Mouse (Mus musculus) embryo, embryonic 10.5 days (tissue): ENCODE results near the gene Cfap300.
A peak's percentile ranks its signal among the peaks of the same experiment; 100 is the strongest.

ENCODE experiments used
- DNase-seq: peaks from one replicate; pipeline ENCODE4 v3.0.0-alpha.2; 2015; ENCODE audit warnings: low spot score

Gene Cfap300

DNA sequence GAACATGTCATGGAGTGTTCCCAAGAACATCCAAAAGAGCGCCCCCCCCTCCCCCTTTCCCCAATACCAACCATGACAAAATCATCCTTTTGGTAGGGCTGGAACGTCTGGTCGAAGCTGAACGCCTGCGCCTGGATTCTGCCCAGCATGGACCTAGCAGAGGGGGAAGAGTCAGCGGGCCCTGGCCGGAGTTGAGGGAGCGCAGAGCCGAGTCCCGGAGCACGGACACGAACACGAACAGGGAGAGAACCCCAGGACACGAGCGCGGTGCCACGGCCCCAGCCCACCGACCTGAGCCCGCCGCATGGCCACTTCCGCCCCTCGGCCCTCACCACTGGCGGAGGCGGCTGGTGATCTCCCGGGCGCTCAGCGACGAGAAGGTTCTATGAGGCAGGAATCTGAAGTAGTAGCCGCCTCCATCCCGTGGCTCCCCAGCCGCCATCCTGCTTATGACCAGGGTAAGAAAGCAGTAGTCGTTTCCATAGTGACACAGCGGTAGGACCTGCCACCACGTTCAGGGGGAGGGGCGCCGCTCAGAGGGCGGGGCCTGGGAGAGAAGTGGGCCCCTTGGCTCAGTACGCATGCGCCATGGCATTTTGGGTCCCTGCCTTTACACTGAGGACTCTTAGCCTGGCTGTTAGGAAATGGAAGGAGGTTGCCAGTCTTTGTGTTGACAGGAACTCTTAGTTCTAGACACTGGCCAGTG, at the start of gene Cfap300:
TSS of gene Cfap300 (minus strand) at position 486 of the 706 bp plus-strand sequence.
- peak; percentile 99 for DNase-seq

DNA sequence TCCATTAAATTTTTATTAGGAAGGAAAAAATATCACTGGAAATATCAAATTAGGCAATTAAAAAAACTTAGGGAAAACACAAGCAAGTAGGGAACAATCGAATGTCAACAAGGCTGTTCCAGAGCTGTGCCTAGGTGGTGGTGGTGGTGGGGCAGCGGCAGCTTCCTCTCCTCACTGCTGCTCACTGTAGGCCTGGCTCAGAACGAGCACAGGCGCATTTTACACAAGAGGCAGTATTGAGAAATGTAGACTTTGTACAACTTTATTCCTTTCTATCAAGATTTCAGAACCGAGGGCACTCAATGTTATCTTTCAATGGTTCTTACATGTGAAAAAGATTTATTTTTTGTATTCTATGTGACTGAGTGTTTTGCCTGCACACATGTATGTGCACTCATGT, 36.3 kb upstream of the Cfap300 start:
- DNase-seq: no peak

DNA sequence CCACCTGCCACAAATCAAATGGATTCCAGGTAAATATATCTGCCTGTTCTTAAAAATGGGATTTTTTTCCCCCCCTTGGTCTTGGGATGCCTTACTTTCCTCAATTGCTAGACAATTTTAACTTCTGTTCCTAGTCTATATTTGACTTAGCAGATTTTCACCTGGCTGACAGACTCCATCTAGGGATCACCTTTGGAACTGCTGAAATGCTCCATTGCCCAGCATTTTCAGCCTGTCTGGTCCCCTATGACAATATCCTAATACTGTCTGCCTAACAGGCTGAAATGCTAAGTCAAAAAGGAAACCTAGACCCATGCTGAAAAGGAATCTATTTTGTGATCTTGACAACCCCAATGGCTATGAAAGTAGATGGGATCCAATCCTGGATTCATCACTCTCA, 31.7 kb upstream of the Cfap300 start:
- peak; percentile 40 for DNase-seq

DNA sequence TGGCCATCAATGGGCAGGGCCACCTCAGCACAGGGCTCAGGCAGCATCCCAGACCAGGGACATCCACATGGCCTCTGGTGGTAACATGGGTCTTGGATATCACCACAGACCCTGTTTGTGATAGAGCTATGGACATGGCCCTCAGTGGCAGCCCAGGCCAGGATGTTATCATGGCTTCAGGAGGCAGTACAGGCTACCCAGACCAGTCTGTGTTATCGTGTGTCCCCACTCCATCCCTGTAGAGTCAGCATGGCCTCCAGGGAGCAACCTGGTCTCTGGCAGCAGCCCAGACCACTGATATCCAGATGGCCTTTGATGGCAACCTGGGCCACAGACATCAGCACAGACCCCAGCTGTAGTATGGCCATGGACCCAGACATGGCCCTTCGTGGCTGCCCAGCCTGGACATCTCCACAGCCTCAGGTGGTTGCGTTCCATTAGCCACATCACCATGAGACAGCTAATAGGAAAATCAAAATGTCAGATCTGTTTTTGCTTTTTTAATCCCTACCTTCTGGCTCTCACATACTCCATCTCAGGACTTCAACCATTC, 30.7 kb upstream of the Cfap300 start:
- DNase-seq: no peak

DNA sequence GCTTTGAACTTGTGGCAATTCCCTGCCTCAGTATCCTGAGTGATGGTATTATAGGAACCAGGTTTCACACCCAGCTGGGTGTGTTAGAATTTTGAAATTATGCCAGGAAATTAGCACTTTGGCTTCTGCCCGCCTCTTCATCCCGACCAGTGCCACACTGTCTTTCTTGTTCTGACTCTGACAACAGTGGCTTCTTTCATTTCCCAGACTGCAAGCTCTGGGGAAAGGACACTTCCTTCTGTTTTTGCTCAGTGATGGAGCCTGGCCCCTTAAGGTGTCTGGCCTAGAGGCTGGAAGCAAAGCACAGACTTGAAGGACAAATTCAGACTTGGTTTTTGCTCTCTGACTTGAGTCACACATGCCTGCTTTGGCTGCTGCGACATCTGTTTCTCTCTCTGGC, 17.0 kb upstream of the Cfap300 start:
- DNase-seq: no peak

DNA sequence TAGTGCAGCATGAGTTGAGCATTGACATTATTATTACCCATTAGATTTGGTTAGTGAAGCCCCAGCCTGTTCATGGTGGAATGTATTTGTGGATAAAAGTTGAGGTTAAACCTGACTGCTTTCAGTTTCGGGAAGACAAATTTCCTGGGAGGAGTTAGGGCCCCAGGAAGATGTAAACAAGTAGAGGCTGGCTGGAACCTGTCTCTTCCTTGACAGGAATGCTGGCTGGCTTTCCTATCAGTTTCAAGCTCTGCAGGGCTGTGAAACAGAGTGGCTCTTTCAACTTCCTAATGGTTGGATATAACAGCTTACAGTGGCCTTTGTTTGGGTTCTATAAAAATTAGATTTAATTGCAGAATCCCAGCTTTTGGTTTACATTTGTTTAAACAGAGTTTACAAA, 12.2 kb upstream of the Cfap300 start:
- no peak for DNase-seq

DNA sequence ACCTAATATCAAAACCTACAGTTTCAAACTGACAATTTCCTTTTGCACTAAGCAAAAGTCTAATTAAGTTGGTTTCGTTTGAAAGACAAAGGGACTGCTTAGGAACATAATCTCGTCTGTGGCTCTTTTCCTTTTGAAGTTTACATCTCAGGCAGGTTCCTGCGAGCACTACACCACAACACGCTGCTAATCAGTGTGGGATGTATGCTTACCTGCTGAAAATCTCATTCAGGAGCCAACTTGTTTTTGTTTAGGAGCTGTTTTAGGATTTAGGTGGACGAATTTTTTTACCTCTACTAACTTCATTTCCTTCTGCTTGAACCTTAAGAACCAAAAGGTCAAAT, 393 bp upstream of the Cfap300 start:
- no peak for DNase-seq

DNA sequence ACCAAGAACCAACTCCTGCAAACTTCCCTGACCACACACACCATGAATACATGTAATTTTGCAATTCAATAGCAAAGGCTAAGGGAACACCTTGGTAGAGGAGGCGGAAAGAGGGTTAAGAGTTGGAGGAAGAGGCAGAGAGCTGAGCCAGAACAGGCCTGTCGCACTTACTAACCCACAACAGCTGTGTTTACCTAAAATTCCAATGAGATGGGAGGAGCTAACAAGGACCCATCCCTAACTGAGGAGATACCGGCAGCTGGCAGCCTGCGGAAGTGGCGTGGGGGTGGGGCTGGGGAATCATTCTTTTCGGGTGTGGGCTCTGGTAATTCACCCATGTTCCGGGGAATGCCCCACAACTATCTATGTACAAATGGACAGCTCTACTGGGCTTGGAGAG, 7.1 kb downstream of the Cfap300 start:
- peak; percentile 28 for DNase-seq

DNA sequence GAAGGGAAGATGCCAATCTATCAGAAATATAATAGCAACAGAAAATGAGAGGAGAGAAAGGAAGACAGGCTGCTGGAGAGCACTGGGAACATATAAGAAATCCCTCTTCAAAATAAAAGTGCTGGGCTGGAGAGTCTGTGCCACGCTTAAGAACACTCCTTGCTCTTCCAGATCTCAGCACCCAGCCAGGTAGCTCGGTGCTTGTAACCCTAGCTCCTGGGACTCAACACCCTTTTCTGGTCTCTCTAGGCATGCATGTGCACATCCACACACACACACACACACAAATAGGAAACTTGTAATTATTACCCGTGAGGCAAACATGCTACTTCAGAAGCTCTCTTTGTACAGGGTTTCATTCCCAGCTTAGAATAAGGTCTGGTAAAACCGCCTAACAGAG, 7.5 kb downstream of the Cfap300 start:
- DNase-seq: no peak

DNA sequence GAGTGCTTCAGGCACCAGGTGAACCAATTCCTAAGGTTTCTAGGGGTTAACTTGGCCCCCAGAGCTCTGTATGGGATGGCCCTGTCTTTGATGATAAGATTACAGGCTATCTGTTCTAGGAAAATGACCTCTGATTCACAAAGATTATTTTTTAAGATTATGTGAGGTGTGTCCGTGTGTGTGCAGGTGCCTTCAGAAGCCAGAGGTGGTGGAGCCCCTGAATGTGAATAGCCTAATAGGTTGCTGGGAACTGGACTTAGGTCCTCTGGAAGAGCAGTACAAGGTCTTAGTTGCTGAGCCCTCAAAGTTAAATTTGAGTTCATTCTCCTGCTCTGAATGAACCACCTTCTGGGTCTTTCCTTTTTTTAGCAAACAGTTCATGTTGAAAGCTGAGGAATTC, 8.5 kb downstream of the Cfap300 start:
- no peak for DNase-seq

DNA sequence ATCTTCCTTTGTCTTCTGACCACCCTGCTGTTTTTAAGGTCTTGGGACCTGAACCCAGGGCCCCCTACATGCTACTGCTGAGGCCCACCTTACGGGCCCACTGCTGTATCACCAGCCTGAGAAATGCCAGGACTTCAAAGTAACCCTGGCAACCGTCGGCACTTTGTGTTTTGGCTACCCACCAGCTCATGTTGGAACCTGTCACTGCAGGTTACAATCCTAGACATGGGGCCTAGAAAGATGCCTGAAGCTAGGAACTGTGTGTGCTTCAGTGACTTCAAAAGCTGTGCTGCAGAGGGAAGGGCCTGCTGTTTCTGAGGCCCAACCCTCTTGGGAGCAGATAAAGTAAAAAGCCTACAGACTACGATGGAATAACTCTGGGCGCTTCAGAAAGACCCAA, 9.8 kb downstream of the Cfap300 start:
- DNase-seq: no peak

DNA sequence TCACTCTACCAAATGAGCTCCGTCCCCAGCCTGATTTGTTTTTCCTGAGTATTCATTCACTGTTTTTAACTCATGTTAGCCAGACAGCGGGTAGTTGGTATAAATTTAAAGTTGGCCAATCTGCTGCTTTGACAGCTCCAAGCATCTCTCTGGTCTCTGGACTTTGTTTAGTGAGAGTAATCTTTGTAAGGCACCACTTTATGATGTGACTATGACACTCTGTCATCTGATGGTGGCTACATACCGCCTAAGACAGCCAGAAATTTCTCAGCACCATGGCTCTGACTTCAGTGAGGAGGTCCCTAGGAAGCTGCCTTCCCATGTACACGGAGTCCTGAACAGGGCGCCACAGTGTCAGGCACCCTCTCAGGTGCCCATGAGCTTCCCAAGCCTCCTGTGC, 24.0 kb downstream of the Cfap300 start:
- no peak for DNase-seq

DNA sequence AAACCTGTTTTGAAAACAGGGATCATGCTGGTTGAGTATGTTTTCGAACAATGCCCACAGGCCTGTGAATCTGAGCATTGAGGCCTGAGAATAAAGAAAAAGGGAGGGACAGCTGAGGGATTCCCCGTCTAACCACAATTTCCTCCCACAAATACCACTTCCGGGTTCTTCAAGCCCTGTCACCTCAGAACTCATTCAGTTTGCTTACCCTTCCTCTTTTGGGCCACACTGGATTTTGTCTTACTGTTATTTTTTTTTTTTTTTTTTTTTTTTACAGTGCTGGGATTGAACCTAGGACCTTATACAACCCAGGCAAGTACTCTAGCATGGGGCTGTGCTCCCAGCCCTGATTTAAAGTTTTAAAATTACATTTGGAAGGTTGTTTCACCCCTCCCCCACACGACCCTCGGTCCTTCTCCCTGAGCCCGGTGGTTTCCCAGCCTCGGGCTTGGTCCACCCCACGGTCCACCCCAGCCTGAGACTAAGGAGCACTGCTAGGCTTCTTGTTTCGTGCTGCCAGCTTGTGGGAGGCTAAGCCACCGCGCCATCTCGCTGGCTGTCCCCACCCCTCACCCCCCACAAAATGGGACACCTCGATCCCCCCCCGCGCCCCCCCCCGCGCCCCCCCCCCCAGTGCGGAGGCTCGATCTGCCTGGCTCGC, 25.2 kb downstream of the Cfap300 start:
- DNase-seq: no peak

DNA sequence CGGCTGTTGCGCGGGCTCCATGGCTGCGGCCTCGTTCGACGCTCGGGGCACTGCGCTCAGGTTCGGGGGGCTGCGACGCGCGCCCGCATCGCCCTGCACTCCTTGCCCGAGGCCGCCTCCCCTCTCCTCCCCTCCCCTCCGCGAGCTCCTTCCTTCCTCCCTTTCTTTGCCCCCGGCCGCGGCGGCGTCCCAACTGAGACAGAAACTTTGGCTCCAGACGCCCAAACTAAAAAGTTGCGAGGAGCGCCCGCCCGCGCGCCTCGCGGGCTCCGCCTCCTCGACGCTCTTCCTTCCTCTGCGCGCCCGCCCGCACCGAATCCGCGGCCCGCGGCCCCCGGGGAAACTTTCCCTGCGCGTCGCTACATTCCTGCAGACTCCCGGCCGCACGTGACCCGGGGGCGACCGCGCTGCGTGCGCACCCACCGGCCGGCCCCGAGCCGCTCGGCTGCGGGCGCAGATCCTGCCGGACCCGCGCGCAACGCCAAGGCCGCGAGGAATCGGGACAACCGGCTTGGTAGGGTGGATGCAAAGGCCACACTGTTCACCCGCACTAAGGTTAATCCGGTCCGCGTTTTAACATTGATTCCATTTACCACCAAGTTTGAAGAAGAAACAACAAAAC, 38.1 kb downstream of the Cfap300 start, which contains the start of gene Yap1:
TSS of gene Yap1 (minus strand) at position 227 of the 622 bp plus-strand sequence.
- DNase-seq: peak; percentile 91

DNA sequence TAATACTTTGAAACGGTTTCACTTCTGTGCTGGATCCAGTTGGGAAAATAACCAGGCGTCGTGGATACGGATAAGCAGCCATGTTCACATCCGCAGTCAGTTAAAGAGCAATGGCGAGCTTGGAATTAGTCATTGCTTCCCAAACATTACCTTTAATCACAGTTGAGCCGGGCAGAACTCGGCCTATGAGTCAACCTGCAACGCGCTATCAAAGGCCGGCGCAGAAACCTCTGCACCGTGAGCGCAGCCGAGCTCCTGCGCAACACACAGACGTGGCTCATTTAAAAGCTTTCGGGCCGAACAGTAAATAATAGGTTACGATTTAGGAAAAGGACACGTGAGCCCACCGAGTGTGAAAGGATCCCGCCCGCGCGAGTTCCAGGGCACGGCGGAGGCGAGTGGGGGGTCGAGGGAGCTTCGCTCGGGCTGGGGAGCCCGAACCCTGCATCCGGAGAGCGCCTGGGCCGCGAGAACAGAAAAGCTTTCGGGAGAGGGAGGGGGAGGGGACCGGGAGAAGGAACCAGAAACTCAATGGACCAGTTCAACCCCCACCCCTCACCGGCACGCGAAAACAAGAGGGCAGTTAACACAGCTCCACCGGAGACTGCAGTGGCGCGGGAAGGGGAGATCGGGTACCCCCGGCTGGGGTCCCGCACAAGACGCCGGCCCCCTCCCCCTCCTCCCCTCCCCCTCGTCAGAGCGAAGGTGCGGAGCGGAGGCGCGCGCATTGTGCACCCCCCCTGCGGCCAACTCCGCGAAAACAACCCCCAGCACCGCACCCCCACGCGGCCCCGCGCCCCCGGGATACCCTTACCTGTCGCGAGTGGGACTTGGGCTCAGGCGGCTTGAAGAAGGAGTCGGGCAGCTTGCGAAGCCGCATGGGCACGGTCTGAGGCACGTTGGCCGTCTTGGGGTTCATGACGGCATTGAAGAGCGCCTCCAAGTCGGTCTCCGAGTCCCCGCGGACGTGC, 39.0 kb downstream of the Cfap300 start:
- DNase-seq: peak; percentile 82

DNA sequence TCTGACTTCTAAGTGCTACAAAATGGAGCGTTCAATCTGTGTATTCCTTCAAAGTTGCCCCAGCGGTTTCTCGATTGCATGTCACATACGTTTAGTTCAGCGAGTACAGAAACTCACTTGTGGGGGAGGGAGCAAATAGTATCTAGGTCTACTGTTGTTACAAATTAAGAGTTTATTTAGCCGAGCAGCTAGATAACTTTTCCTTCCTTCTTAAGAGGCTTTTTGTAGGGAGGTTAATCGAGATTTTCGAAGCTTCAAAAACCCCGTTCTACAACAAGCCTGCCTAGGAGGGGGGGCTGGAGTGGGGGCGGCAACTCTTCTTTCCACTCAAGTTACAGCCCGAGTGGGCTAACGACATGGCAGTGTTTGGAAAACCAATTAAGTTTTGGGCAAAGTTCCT, 39.8 kb downstream of the Cfap300 start:
- peak; percentile 54 for DNase-seq

DNA sequence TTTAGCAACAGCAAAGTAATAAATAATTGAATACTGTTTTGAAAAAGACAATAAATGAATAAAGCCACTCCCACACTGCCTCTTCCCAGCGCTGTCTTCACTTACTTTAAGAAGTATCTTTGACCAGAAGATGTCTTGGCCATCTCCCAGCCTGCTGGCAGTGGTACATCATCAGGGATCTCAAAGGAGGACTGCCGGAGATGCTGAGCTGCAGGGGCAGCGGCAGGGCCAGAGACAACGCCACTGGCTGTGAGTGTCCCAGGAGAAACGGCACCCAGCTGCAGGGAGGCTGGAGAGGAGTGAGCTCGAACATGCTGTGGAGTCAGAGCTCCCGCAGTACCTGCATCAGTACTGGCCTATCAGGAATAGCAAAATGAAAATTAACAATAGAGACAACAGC, 41.3 kb downstream of the Cfap300 start:
- DNase-seq: no peak

DNA sequence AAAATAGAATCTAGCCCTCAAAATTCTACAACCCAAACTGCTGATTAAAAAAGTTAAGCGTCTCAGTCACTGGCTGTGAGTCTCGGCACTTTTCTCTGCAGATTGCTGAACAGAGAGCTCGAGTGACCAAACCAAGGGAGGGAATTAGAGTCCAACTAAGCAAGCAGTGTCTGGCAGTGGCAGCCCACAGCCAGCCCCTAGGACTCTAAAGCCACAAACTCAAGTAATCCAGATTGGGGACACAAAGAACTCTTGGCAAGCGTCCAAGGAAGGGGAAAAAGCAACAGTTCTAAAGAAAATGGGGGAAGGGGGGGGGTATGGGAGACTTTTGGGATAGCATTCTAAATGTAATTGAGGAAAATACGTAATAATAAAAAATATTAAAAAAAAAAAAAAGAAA, 48.3 kb downstream of the Cfap300 start:
- DNase-seq: no peak

DNA sequence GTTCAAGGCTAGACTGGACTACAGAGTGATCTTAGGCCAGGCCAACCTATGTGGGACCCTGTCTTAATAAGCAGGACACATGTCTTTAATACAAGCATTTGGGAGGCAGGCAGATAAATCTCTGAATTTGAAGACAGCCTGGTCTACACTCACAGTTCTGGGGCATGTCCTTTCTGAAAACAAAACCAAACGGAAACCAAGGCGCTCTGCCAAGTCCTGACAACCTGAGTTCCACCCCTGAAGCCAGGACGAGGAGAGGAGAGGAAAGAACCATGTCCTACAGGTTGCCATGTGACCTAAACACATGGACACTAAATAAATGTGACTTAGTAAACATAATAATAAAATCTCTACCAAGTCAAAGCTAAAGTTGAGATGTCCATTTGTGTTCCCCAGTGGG, 50.0 kb downstream of the Cfap300 start:
- DNase-seq: no peak

DNA sequence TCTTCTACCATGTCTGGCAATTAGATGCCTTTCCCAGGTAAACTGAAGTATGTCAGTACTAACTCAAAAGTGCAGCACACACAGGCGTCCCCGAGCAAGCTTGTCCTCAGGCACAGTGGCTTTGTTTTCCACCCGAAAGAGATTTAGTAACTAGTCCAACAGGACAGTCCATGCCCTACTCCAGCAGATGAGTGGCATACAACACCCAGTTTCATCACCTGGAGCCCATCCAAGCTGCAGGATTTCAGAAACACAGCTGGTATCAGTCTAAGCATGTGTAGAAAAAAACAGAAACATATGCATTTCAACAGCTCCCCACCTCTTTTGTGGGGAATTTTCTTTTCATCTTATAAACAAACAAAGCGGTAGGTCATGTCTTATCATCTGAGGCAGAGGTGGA, 51.7 kb downstream of the Cfap300 start:
- no peak for DNase-seq

DNA sequence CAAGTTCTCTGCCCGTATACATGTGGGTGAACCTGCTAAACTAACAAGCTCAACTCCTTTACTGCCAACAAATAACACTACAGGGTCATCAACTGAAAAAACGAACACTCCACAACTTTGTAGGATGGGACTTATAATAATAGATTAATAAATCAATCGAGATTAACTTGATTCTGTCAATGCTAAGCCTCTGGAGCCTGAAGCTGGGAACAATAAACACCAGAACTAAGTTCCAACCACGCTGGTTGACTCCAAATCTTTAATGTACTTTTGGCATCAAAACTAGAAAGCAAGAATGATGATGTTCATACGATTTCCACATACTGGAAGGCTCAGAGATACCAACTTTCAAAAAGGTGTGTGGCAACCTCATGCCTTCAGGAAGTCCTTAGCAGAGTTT, 55.5 kb downstream of the Cfap300 start:
- DNase-seq: no peak

DNA sequence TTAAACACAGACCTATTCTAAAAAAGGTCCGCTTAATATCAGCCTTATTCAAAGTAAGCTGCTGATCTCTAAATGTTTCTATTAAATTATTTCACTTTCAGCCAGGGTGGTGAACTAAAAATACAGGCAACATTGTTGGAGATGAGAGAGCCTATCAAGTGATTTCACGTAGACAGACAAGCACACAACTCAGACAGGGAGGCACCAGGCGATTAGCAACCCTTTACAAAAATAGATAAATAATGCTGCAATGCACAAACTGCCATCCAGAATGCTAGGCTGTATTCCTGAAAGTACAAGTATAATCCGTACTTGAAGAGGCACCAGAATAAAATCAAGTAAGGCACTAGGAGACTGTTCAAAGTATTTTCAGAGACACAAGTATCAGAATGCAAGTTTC, 58.3 kb downstream of the Cfap300 start:
- no peak for DNase-seq
